Mouse (Mus musculus) forebrain, embryonic 13.5 days (tissue): ENCODE measurements around the gene Gpr33. TPM values are rescaled to one million over a fixed set of nuclear protein-coding genes. Genes with fewer than 3 reads are reported as not detected.

Experiments
- ATAC-seq: fragments of 200-750 bp; cut with Nextera tagmentation; 2 replicates; pipeline ENCODE4 v1.8.0; 2017
- H3K27ac ChIP-seq: fragments of 300-500 bp; sonication (generic); 2 replicates; pipeline ENCODE4 v1.5.1; 2015; ENCODE audit warnings: inconsistent platforms, mild to moderate bottlenecking, moderate library complexity
- H3K27me3 ChIP-seq: fragments of 300-500 bp; sonication (generic); 2 replicates; pipeline ENCODE4 v1.6.1; 2015; ENCODE audit warnings: mild to moderate bottlenecking, inconsistent platforms
- H3K36me3 ChIP-seq: fragments of 300-500 bp; sonication (generic); 2 replicates; pipeline ENCODE4 v1.6.1; 2015; ENCODE audit warnings: mild to moderate bottlenecking, inconsistent platforms; ENCODE audit not compliant: poor library complexity, severe bottlenecking
- H3K4me1 ChIP-seq: fragments of 300-500 bp; sonication (generic); 2 replicates; pipeline ENCODE4 v1.6.1; 2015; ENCODE audit warnings: inconsistent platforms
- H3K4me2 ChIP-seq: fragments of 300-500 bp; sonication (generic); 2 replicates; pipeline ENCODE4 v1.6.1; 2015; ENCODE audit warnings: inconsistent platforms, mild to moderate bottlenecking, moderate library complexity
- H3K4me3 ChIP-seq: fragments of 300-500 bp; sonication (generic); 2 replicates; pipeline ENCODE4 v1.5.1; 2015; ENCODE audit warnings: mild to moderate bottlenecking, inconsistent platforms
- H3K9ac ChIP-seq: fragments of 300-500 bp; sonication (generic); 2 replicates; pipeline ENCODE4 v1.6.1; 2015; ENCODE audit warnings: mild to moderate bottlenecking, inconsistent platforms
- H3K9me3 ChIP-seq: fragments of 300-500 bp; sonication (generic); replicated peaks from 2 replicates; pipeline ENCODE4 v1.6.1; 2016; ENCODE audit warnings: inconsistent platforms
- WGBS: fragments of 180-500 bp; shearing (Covaris S2); methylation state at CpG from one replicate; pipeline ENCODE4 v1.1.7; 2015; 5-methylcytosine and 5-hydroxymethylcytosine counted together
- polyA plus RNA-seq: library from polyadenylated mRNA; unstranded; fragments of >200 nt; fragmentation: Nextera tagmentation; extraction: Ambion mirVana; gene quantifications from 2 replicates; pipeline ENCODE4 v1.2.1, GENCODE M21; 2015

The Gpr33 gene
- polyA plus RNA-seq, result not detected in 2 replicates

DNA sequence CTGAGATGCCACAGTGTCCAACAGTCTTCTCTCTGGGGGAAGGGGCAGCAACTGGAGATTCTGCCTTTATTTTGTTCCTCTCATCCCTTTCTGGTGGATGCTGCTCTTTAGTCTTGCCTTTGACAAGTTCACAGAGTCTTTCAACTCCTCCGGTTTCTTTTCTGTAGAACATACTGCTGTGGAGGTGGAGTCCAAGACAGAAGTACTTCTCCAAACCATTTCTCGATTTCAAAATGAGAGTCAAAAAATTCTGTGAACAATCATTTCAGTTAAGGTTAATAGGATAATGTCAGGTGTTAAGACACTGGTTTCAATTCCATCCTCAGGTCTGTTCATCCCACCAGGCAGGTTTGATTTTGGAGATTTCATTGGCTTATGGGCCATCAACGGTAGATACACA, at the start of gene Gpr33:
Gene Gpr33 (minus strand): TSS at position 101 of the 400 bp plus-strand sequence.
- Histone ChIP-seq H3K9me3 (no peaks in the 10 kb centered on the region), H3K4me3 (no peak within 1 kb of the TSS), H3K36me3 (no peaks in the 10 kb centered on the region), H3K4me2 (no peak within 1 kb of the TSS), H3K9ac (no peak within 1 kb of the TSS), H3K4me1 (0 out of 2 replicates have a peak, but pooled peaks cover 5% of the 10 kb centered on the region), H3K27ac (no peak within 1 kb of the TSS), H3K27me3 (no peaks in the 10 kb centered on the region)
- 90% methylated on average over 3 of the region's 3 CpGs for WGBS
- no peak for ATAC-seq

DNA sequence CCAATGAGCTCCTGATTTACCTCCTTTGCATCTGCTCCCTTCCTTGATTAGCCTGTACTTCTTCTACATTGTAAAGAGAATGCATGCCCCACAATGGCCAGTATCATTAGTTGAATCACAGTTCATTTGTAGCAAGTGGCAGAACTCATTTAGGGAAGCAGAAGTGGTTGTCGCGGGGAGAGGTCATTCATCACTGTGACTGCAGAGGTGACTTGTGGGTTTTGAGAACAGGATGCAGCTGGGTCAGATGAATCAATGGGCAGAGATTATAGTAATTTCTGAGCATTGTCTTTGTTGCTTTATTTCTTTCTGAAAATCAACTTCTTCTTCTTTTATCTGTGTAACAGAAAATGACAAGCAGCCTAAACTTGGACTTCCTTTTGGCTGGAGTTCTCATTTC, 21.5 kb upstream of the Gpr33 start:
- no peak overlapping the region for H3K9ac ChIP-seq
- H3K9me3 ChIP-seq, result no peaks in the 10 kb centered on the region
- no peak overlapping the region for H3K27ac ChIP-seq
- no peaks in the 10 kb centered on the region for H3K36me3 ChIP-seq
- no peak overlapping the region for H3K4me3 ChIP-seq
- no peak for ATAC-seq
- no peak overlapping the region for H3K4me2 ChIP-seq
- no peaks in the 10 kb centered on the region for H3K27me3 ChIP-seq
- 67% methylated on average over 2 of the region's 2 CpGs for WGBS
- H3K4me1 ChIP-seq, result peaks cover 7% of the 10 kb centered on the region; the same call in 1 of the 2 replicates

DNA sequence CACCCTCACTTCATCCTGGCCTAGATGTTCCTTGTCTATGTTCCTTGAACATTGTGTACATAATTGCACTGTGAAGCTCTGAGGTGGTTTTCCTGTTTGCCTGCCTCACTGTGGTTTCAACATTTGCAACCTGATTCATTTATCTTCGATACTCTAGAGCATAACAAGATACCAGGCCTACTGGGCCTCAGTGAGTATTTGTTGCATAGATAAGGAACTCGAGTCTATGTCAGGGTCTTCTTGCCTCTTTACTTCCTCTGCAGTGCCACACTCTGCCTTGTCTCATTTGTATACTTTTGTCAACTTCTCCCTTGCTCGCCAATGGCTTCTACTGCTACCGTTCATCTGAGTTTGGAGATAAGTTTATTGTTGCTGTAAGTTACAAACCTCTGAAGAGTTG, 18.5 kb upstream of the Gpr33 start:
- Histone ChIP-seq H3K4me3 (no peak overlapping the region), H3K4me1 (peaks cover 11% of the 10 kb centered on the region; the same call in 1 of the 2 replicates), H3K9ac (no peak overlapping the region), H3K4me2 (no peak overlapping the region), H3K27me3 (no peaks in the 10 kb centered on the region), H3K27ac (no peak overlapping the region), H3K9me3 (no peaks in the 10 kb centered on the region), H3K36me3 (no peaks in the 10 kb centered on the region)
- 89% methylated on average over 4 of the region's 4 CpGs for WGBS
- no peak for ATAC-seq

DNA sequence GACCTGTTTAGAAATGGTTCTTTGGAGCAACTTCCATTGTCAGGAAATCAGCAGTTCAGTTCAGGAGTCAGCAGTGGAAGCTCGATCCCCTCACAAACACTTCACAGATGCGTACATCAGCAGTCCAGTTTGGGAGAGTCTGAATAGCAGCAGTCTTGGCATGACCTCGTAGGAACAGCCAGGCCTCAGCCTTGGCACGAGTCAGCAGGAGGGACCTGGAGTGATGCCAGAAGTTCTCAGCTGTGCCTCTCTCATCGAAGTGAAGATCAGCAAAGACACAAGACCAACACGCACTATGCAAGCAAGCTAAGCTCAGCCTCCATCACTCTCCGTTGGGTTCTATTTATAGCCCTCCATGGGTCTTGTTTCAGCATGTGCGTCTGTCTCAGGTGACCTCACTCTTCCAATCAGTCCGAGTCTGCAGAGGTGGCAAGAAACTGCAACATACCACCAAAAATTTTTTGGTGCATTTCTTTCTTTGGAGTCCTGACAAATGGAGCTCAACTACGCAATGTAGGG, 15.0 kb upstream of the Gpr33 start:
- 61% methylated on average over 10 of the region's 10 CpGs for WGBS
- ATAC-seq, result 0 out of 2 replicates have a peak, but pooled peaks have one; percentile 8
- Histone ChIP-seq H3K4me3 (no peak overlapping the region), H3K4me2 (no peak overlapping the region), H3K36me3 (no peaks in the 10 kb centered on the region), H3K9ac (no peak overlapping the region), H3K27me3 (no peaks in the 10 kb centered on the region), H3K9me3 (no peaks in the 10 kb centered on the region), H3K4me1 (peaks cover 4% of the 10 kb centered on the region; the same call in 1 of the 2 replicates), H3K27ac (no peak overlapping the region)

DNA sequence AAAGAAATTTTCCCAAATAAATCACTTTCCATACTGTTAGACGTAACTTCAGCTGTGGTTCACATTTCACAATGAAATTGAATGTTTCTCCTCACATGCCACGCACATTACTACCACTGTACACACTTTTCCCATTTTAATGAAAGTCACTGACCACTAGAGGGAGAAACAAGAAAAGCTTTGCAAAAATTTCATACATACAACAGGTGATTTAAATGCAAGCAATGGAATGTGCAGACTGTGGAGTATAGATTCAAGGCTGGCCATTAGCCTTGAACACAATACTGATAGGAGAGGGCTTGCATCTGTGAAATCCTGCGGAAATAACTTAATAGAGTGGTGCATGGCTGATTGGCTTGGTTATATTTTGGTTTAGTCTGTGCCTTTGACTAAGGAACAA, 10.5 kb upstream of the Gpr33 start:
- WGBS, result 58% methylated on average over 3 of the region's 3 CpGs
- 0 out of 2 replicates have a peak, but pooled peaks have one; percentile 21 for ATAC-seq
- no peaks in the 10 kb centered on the region for H3K9me3 ChIP-seq
- H3K27ac ChIP-seq, result no peak overlapping the region
- H3K4me1 ChIP-seq, result peaks cover 4% of the 10 kb centered on the region; the same call in 1 of the 2 replicates
- H3K9ac ChIP-seq, result no peak overlapping the region
- no peaks in the 10 kb centered on the region for H3K27me3 ChIP-seq
- no peaks in the 10 kb centered on the region for H3K36me3 ChIP-seq
- H3K4me3 ChIP-seq, result no peak overlapping the region
- H3K4me2 ChIP-seq, result no peak overlapping the region

DNA sequence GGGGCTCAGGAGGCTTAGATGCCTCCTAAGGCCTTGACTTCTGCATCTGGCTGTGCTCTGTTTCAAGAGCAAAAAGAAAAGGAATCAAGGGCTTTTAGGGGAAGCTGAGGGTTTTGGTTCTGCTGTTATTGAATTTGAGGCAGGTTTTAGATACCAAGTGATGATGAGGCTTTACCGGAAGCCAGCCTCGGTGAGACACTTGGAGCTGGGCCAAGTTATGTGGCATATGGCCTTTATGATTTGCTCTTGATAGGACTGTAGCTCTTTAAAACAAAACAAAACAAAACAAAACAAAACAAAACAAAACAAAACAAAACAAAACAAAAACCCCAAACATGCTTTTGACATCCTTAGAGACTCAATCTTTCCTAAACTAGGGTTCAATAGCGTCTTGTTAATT, 7.1 kb upstream of the Gpr33 start:
- no peak overlapping the region for H3K9ac ChIP-seq
- no peaks in the 10 kb centered on the region for H3K4me1 ChIP-seq
- no peaks in the 10 kb centered on the region for H3K9me3 ChIP-seq
- no peak for ATAC-seq
- H3K27me3 ChIP-seq, result no peaks in the 10 kb centered on the region
- no peak overlapping the region for H3K4me2 ChIP-seq
- H3K36me3 ChIP-seq, result no peaks in the 10 kb centered on the region
- no peak overlapping the region for H3K27ac ChIP-seq
- WGBS, result 90% methylated on average over 3 of the region's 3 CpGs
- no peak overlapping the region for H3K4me3 ChIP-seq

DNA sequence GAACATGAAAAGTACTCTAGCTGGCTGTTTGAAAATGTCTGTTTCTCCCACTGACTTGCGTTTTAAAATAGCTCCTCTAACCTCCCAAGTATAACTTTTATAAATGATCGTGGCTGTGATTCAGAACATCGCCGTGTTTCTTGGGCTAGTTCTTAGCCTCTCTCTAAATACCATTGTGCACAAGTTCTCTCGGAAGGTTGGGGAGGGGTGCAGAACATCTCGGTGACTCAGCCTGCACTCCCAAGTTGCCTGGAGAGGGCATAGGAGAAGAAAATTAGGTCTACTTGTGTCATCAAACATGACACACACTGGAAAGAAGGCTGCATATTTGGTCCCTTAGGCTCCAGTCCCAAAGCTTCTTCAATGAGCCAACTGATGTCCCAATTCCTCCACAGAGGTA, 4.4 kb upstream of the Gpr33 start:
- WGBS, result 91% methylated on average over 6 of the region's 6 CpGs
- no peaks in the 10 kb centered on the region for H3K36me3 ChIP-seq

DNA sequence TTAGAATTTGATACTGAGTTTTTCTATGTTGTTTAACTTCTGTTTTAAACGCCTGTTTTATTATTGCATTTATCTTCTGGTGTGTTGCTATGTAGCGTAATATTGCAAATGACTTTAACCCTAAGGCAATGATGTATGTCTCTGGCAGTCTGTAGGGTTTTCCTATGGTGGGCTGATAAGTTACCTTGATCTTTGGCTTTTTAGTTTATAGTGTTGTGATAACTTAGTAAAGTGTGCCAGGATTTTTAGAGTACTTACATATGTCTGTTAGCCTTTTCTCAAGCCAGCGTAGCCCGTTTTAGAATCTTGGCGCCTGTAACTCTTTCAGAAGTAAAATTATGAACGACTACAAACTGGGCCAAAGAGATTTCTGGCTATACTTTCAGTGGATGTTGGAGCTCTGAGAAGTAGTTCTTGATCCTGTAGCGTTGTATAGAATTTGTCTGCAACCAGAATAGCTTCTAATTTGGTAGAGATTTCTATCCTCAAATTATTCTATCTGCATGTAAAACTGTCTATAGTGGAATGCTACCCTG, 13.3 kb downstream of the Gpr33 start:
- H3K27ac ChIP-seq, result no peak overlapping the region
- H3K4me3 ChIP-seq, result no peak overlapping the region
- H3K4me2 ChIP-seq, result no peak overlapping the region
- H3K9ac ChIP-seq, result no peak overlapping the region
- no peaks in the 10 kb centered on the region for H3K36me3 ChIP-seq
- no peaks in the 10 kb centered on the region for H3K9me3 ChIP-seq
- peaks cover 14% of the 10 kb centered on the region; the same call in 1 of the 2 replicates for H3K4me1 ChIP-seq
- no peak for ATAC-seq
- WGBS, result 91% methylated on average over 7 of the region's 7 CpGs
- H3K27me3 ChIP-seq, result no peaks in the 10 kb centered on the region

More for the DNA sequence above, 4.4 kb upstream of the Gpr33 start:
- Histone ChIP-seq H3K9ac (no peak overlapping the region), H3K4me2 (no peak overlapping the region), H3K27ac (no peak overlapping the region), H3K27me3 (no peaks in the 10 kb centered on the region), H3K4me3 (no peak overlapping the region), H3K9me3 (no peaks in the 10 kb centered on the region), H3K4me1 (no peaks in the 10 kb centered on the region)
- ATAC-seq, result no peak

DNA sequence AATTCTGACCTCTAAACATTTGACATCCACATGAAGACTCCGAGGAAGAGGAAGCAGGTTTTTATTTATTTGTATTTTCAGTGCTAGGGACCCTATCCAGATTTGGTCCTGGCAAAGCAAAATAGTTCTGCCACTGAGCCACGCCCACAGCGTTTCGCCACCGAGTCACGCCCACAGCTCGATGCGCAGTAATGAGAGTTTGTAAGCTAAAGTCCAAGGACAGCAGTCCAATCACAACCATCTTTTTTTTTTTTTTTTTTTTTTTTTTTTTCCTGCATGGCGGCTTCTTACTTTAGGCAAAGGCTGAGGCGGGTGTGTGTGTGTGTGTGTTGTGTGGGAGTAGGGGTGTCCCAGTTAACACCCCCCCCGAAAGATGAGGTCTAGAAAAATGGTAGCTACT, 13.8 kb downstream of the Gpr33 start:
- 89% methylated on average over 11 of the region's 11 CpGs for WGBS
- Histone ChIP-seq H3K4me2 (no peak overlapping the region), H3K9me3 (no peaks in the 10 kb centered on the region), H3K27me3 (no peaks in the 10 kb centered on the region), H3K4me1 (peaks cover 17% of the 10 kb centered on the region; the same call in 1 of the 2 replicates), H3K36me3 (no peaks in the 10 kb centered on the region), H3K27ac (no peak overlapping the region), H3K4me3 (no peak overlapping the region), H3K9ac (no peak overlapping the region)
- ATAC-seq, result no peak

DNA sequence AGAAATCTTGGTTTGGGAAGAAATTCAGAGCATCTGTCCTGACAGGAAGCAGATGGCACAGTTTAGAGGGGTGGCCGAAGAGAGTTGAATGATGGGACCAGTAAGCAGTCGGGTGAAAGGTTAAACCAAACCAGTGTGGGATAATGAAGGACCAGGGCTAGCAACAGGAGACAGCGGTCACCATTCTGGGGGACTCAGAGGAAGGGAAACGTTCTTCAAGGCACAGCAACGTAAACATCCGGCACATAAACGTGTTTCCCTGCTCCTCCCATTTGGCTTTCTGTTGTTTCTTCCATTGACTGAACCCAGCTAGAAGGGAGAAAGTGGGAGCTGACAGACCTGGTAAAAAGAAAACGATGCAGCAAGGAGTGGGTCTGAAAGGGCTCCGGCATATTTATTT, 14.6 kb downstream of the Gpr33 start:
- Histone ChIP-seq H3K27ac (no peak overlapping the region), H3K9ac (no peak overlapping the region), H3K4me1 (peaks cover 18% of the 10 kb centered on the region; the same call in 1 of the 2 replicates), H3K36me3 (no peaks in the 10 kb centered on the region), H3K4me3 (no peak overlapping the region), H3K4me2 (no peak overlapping the region), H3K27me3 (no peaks in the 10 kb centered on the region), H3K9me3 (no peaks in the 10 kb centered on the region)
- 74% methylated on average over 9 of the region's 9 CpGs for WGBS
- ATAC-seq, result no peak

DNA sequence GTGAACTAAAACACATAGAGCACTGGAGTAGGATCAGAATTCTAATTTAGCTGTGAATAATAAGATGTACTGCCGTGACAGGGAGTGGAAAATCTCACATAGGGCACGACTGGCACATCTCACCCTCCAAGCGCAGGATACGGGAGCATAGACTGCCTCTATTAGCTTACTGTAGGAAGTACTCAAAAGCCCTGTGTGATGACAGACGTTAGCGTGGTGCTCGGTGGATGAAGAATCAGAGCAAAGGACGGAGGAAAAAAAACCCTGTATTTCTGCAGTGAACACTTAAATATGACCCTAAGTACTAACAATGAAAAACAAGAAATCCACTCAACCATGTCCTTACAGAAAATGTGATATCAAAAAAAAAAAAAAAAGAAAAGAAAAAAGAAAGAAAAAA, 15.7 kb downstream of the Gpr33 start:
- no peaks in the 10 kb centered on the region for H3K27me3 ChIP-seq
- no peak overlapping the region for H3K4me2 ChIP-seq
- H3K9ac ChIP-seq, result no peak overlapping the region
- H3K4me1 ChIP-seq, result peaks cover 18% of the 10 kb centered on the region; the same call in 1 of the 2 replicates
- no peak for ATAC-seq
- no peak overlapping the region for H3K4me3 ChIP-seq
- H3K27ac ChIP-seq, result peak overlapping the region; percentile 25; the same call in 1 of the 2 replicates
- 80% methylated on average over 8 of the region's 8 CpGs for WGBS
- no peaks in the 10 kb centered on the region for H3K9me3 ChIP-seq
- no peaks in the 10 kb centered on the region for H3K36me3 ChIP-seq

DNA sequence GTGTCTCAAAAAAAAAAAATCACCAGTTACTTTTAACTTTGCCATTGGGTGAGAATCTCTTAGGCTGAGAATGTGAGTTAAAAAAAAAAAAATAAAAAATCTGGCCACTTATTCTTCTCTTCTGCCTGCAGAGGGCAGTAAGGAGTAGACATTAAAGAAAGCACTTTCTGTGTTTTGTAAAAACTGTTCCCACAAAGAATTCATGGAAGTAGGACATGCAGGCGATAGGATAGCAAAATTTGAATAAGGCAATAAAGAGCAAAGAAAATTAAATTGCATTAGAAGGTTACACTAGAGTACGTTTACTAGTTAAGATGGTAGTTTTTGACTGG, 17.3 kb downstream of the Gpr33 start:
- Histone ChIP-seq H3K9ac (peak overlapping the region; percentile 45), H3K4me2 (peak overlapping the region; percentile 61), H3K27me3 (no peaks in the 10 kb centered on the region), H3K36me3 (no peaks in the 10 kb centered on the region), H3K9me3 (no peaks in the 10 kb centered on the region), H3K4me3 (peak overlapping the region; percentile 33), H3K4me1 (peaks cover 19% of the 10 kb centered on the region; the same call in 1 of the 2 replicates), H3K27ac (peak overlapping the region; percentile 73)
- 39% methylated on average over 2 of the region's 2 CpGs for WGBS
- no peak for ATAC-seq
